In the genomic region with DNA sequence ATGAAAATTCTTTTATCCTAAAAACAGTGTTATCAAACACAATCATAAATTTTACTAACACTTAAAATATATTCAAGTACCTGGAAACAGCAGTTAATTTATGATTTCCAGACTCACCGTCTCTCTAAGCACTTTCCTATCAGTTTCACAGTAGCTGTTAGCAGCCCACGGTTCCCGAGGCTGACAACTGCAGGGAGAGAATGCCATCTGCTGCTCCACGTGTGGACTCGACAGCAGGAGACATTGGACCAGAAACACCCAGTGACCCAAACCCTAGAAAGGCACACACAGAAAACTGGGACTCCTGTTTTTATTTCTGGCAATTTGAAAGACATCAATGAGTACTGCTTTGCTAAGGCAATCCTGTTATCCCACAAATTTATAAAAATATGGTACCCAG, we compare ENCODE assay signal across 16 mouse cellular contexts.
A peak's percentile ranks its signal among the peaks of the same experiment; 100 is the strongest.
DNase-seq lines count a peak whose midpoint lies in the region; ATAC-seq lines count a peak whose summit lies in the region.
"Had no signal": no experiment of that assay in that cellular context is flagged by ENCODE, and none has a peak within 500 bp of the region (broad histone marks: within the 10 kb centered on the region; RNA-seq: fewer than 3 reads in every experiment).

No protein-coding gene starts in this region.

- DNase-seq in cerebellum, adult 11 months = peak; percentile 33
- peak; percentile 5 for DNase-seq in retina, postnatal 1 day
- DNase-seq in retina, embryonic 14.5 days (ENCODE audit: low spot score) = no peak
- peak; percentile 62 for DNase-seq in cerebellum, postnatal 14 days
- no peak for DNase-seq in heart, embryonic 10.5 days (ENCODE audit: low spot score)
- no peak for DNase-seq in midbrain, embryonic 14.5 days
- DNase-seq in forebrain, embryonic 10.5 days (ENCODE audit: extremely low spot score, low spot score) = no peak
- DNase-seq: forebrain, postnatal 0 days; gastrocnemius, postnatal 25 days; heart, postnatal 4 days; lung, adult 18-20 months had no signal

- H3K4me3 ChIP-seq in heart, embryonic 10.5 days = no peak overlapping the region
- no peak overlapping the region for H3K4me3 ChIP-seq in midbrain, embryonic 14.5 days (replicated peaks; ENCODE audit: low read depth, low read length)
- no peak overlapping the region for H3K4me3 ChIP-seq in forebrain, embryonic 10.5 days
- H3K4me3 ChIP-seq: erythroblast, embryonic 14.5 days; kidney, embryonic 15.5 days; neural tube, embryonic 13.5 days had no signal

- ATAC-seq in cerebellum, adult (ENCODE audit: insufficient number of reproducible peaks, low FRiP score, low TSS enrichment) = no peak
- ATAC-seq in midbrain, embryonic 14.5 days (ENCODE audit: low FRiP score, low TSS enrichment) = no peak
- ATAC-seq: forebrain, postnatal 0 days had no signal

- no peaks in the 10 kb centered on the region for H3K9me3 ChIP-seq in heart, embryonic 10.5 days
- H3K9me3 ChIP-seq in midbrain, embryonic 14.5 days (ENCODE audit: control insufficient read depth, low read length) = no peaks in the 10 kb centered on the region
- no peaks in the 10 kb centered on the region for H3K9me3 ChIP-seq in forebrain, embryonic 10.5 days
- H3K9me3 ChIP-seq: kidney, embryonic 15.5 days; neural tube, embryonic 13.5 days had no signal

- no peaks in the 10 kb centered on the region for H3K36me3 ChIP-seq in heart, embryonic 10.5 days
- H3K36me3 ChIP-seq in midbrain, embryonic 14.5 days (ENCODE audit: control insufficient read depth, insufficient read depth, low read length) = no peaks in the 10 kb centered on the region
- no peaks in the 10 kb centered on the region for H3K36me3 ChIP-seq in forebrain, embryonic 10.5 days (replicated peaks)
- H3K36me3 ChIP-seq: kidney, embryonic 15.5 days; neural tube, embryonic 13.5 days had no signal

- H3K4me2 ChIP-seq in midbrain, embryonic 14.5 days (ENCODE audit: low read length) = no peak overlapping the region
- H3K4me2 ChIP-seq: heart, embryonic 11.5 days; kidney, embryonic 15.5 days; neural tube, embryonic 13.5 days had no signal

- no peaks in the 10 kb centered on the region for H3K27me3 ChIP-seq in heart, embryonic 10.5 days (ENCODE audit: insufficient read depth, poor library complexity, severe bottlenecking)
- no peaks in the 10 kb centered on the region for H3K27me3 ChIP-seq in midbrain, embryonic 14.5 days (ENCODE audit: control insufficient read depth, insufficient read depth, low read length)
- no peaks in the 10 kb centered on the region for H3K27me3 ChIP-seq in forebrain, embryonic 10.5 days (ENCODE audit: poor library complexity, severe bottlenecking)
- H3K27me3 ChIP-seq: kidney, embryonic 15.5 days; neural tube, embryonic 13.5 days had no signal

- H3K27ac ChIP-seq in heart, embryonic 10.5 days = no peak overlapping the region
- no peak overlapping the region for H3K27ac ChIP-seq in midbrain, embryonic 14.5 days (replicated peaks; ENCODE audit: low read depth, low read length)
- H3K27ac ChIP-seq in forebrain, embryonic 10.5 days = no peak overlapping the region
- H3K27ac ChIP-seq: kidney, embryonic 15.5 days; neural tube, embryonic 13.5 days had no signal

- WGBS in heart, embryonic 10.5 days = 27% methylated on average over 5 of the region's 5 CpGs
- WGBS in midbrain, embryonic 14.5 days = 43% methylated on average over 5 of the region's 5 CpGs
- 64% methylated on average over 5 of the region's 5 CpGs for WGBS in forebrain, embryonic 10.5 days

- no peaks in the 10 kb centered on the region for H3K4me1 ChIP-seq in heart, embryonic 10.5 days
- no peaks in the 10 kb centered on the region for H3K4me1 ChIP-seq in midbrain, embryonic 14.5 days (ENCODE audit: control insufficient read depth, insufficient read depth, low read length)
- H3K4me1 ChIP-seq in forebrain, embryonic 10.5 days = no peaks in the 10 kb centered on the region; the same call in 1 of the 2 replicates
- H3K4me1 ChIP-seq: kidney, embryonic 15.5 days; neural tube, embryonic 13.5 days had no signal

- H3K9ac ChIP-seq in midbrain, embryonic 14.5 days (replicated peaks; ENCODE audit: low read length) = no peak overlapping the region
- H3K9ac ChIP-seq: forebrain, postnatal 0 days; kidney, embryonic 15.5 days; neural tube, embryonic 13.5 days had no signal

Comparison
In these comparisons a context has a peak if more than half of its experiments do, and no peak if none do; other contexts are left out.
1. DNase-seq: peak in cerebellum, adult 11 months (single experiment), retina, postnatal 1 day (single experiment) and cerebellum, postnatal 14 days (2 of 2); none in retina, embryonic 14.5 days (single experiment), heart, embryonic 10.5 days (single experiment), midbrain, embryonic 14.5 days (single experiment) and forebrain, embryonic 10.5 days (single experiment).